Mouse (Mus musculus): ENCODE measurements around the gene Plekhg5. TPM values are rescaled to one million over a fixed set of nuclear protein-coding genes. Genes with fewer than 3 reads are reported as not detected.

Gene Plekhg5
- polyA plus RNA-seq, 1 experiment: 11.8 TPM

- Histone ChIP-seq H3K4me1 (ENCODE audit: control insufficient read depth, insufficient read depth, low read length) (no peaks in the 10 kb centered on the region), H3K4me3 (replicated peaks; ENCODE audit: insufficient read depth, low read depth, low read length) (no peak within 1 kb of the TSS), H3K27ac (ENCODE audit: insufficient read depth, low read length) (no peak within 1 kb of the TSS), H3K27me3 (ENCODE audit: control insufficient read depth, insufficient read depth, low read length) (peaks cover 7% of the 10 kb centered on the region; the same call in 1 of the 2 replicates)
- TF ChIP-seq POLR2A (IDR thresholded peaks at IDR 0.05; ENCODE audit: borderline replicate concordance, insufficient read depth, low read length) (no peak), CTCF (IDR thresholded peaks at IDR 0.05; ENCODE audit: borderline replicate concordance, insufficient read depth, low read depth, low read length) (no peak)
- 7% methylated on average over 30 of the region's 30 CpGs for WGBS
- no peak for DNase-seq
These were observed 43.8 kb downstream of the Plekhg5 start, which contains the start of gene Tnfrsf25 for GRCm38 (mm10) chr4:152115921-152116612. Gene Tnfrsf25 (plus strand): TSS chr4:152115934.

- no peak for TF ChIP-seq CTCF (IDR thresholded peaks at IDR 0.05; ENCODE audit: borderline replicate concordance, insufficient read depth, low read depth, low read length)
- no peak for TF ChIP-seq POLR2A (IDR thresholded peaks at IDR 0.05; ENCODE audit: borderline replicate concordance, insufficient read depth, low read length)
- Histone ChIP-seq H3K27me3 (ENCODE audit: control insufficient read depth, insufficient read depth, low read length) (peaks cover 8% of the 10 kb centered on the region; the same call in 1 of the 2 replicates), H3K27ac (ENCODE audit: insufficient read depth, low read length) (no peak overlapping the region), H3K4me1 (ENCODE audit: control insufficient read depth, insufficient read depth, low read length) (no peaks in the 10 kb centered on the region), H3K4me3 (replicated peaks; ENCODE audit: insufficient read depth, low read depth, low read length) (no peak overlapping the region)
- DNase-seq: no peak
- 66% methylated on average over 9 of the region's 9 CpGs for WGBS
These were observed 45.2 kb downstream of the Plekhg5 start for GRCm38 (mm10) chr4:152117538-152117937.

- Histone ChIP-seq H3K4me3 (replicated peaks; ENCODE audit: insufficient read depth, low read depth, low read length) (no peak overlapping the region), H3K27me3 (ENCODE audit: control insufficient read depth, insufficient read depth, low read length) (peaks cover 8% of the 10 kb centered on the region; the same call in 1 of the 2 replicates), H3K4me1 (ENCODE audit: control insufficient read depth, insufficient read depth, low read length) (no peaks in the 10 kb centered on the region), H3K27ac (ENCODE audit: insufficient read depth, low read length) (no peak overlapping the region)
- no peak for TF ChIP-seq POLR2A (IDR thresholded peaks at IDR 0.05; ENCODE audit: borderline replicate concordance, insufficient read depth, low read length)
- TF ChIP-seq CTCF (IDR thresholded peaks at IDR 0.05; ENCODE audit: borderline replicate concordance, insufficient read depth, low read depth, low read length): no peak
- peak in 1 of 2 experiments; percentile 11 for DNase-seq
- WGBS: 6% methylated on average over 39 of the region's 39 CpGs
These were observed 47.3 kb downstream of the Plekhg5 start for GRCm38 (mm10) chr4:152119396-152120292.

- TF ChIP-seq POLR2A (IDR thresholded peaks at IDR 0.05; ENCODE audit: borderline replicate concordance, insufficient read depth, low read length): no peak
- TF ChIP-seq CTCF (IDR thresholded peaks at IDR 0.05; ENCODE audit: borderline replicate concordance, insufficient read depth, low read depth, low read length): no peak
- Histone ChIP-seq H3K4me3 (replicated peaks; ENCODE audit: insufficient read depth, low read depth, low read length) (no peak overlapping the region), H3K4me1 (ENCODE audit: control insufficient read depth, insufficient read depth, low read length) (no peaks in the 10 kb centered on the region), H3K27ac (ENCODE audit: insufficient read depth, low read length) (no peak overlapping the region), H3K27me3 (ENCODE audit: control insufficient read depth, insufficient read depth, low read length) (peaks cover 6% of the 10 kb centered on the region; the same call in 1 of the 2 replicates)
- no peak for DNase-seq
- 3% methylated on average over 31 of the region's 31 CpGs for WGBS
These were observed 48.2 kb downstream of the Plekhg5 start for GRCm38 (mm10) chr4:152120311-152121182.

- TF ChIP-seq POLR2A (IDR thresholded peaks at IDR 0.05; ENCODE audit: borderline replicate concordance, insufficient read depth, low read length) (no peak), CTCF (IDR thresholded peaks at IDR 0.05; ENCODE audit: borderline replicate concordance, insufficient read depth, low read depth, low read length) (no peak)
- H3K4me1 ChIP-seq (ENCODE audit: control insufficient read depth, insufficient read depth, low read length): peaks cover 4% of the 10 kb centered on the region
- peaks cover 6% of the 10 kb centered on the region; the same call in 1 of the 2 replicates for H3K27me3 ChIP-seq (ENCODE audit: control insufficient read depth, insufficient read depth, low read length)
- no peak overlapping the region for H3K4me3 ChIP-seq (replicated peaks; ENCODE audit: insufficient read depth, low read depth, low read length)
- H3K27ac ChIP-seq (ENCODE audit: insufficient read depth, low read length): no peak overlapping the region
- peak in 1 of 2 experiments; percentile 4 for DNase-seq
- WGBS: 3% methylated on average over 12 of the region's 12 CpGs
These were observed 48.8 kb downstream of the Plekhg5 start for GRCm38 (mm10) chr4:152121183-152121505.

GRCm38 (mm10) chr4:152124361-152124961, 52.2 kb downstream of the Plekhg5 start:
- no peak for DNase-seq
- H3K27ac ChIP-seq (ENCODE audit: insufficient read depth, low read length): no peak overlapping the region
- 18% methylated on average over 13 of the region's 13 CpGs for WGBS
- H3K4me1 ChIP-seq (ENCODE audit: control insufficient read depth, insufficient read depth, low read length): peaks cover 4% of the 10 kb centered on the region
- TF ChIP-seq POLR2A (IDR thresholded peaks at IDR 0.05; ENCODE audit: borderline replicate concordance, insufficient read depth, low read length) (no peak), CTCF (IDR thresholded peaks at IDR 0.05; ENCODE audit: borderline replicate concordance, insufficient read depth, low read depth, low read length) (no peak)
- H3K4me3 ChIP-seq (replicated peaks; ENCODE audit: insufficient read depth, low read depth, low read length): no peak overlapping the region
- H3K27me3 ChIP-seq (ENCODE audit: control insufficient read depth, insufficient read depth, low read length): peaks cover 5% of the 10 kb centered on the region; the same call in 1 of the 2 replicates

Measured in cerebellum, adult 2 months (tissue).